Mouse (Mus musculus) effector memory CD4-positive, alpha-beta T cell, adult 7 months (primary cell): ENCODE results near the gene Jagn1. TPM values are rescaled to one million over a fixed set of nuclear protein-coding genes. Genes with fewer than 3 reads are reported as not detected.

Experiments
- polyA plus RNA-seq: library from polyadenylated mRNA; unstranded; fragments of 100-300 nt; shearing (Covaris generic); gene quantifications from one replicate; pipeline ENCODE4 v1.2.1, GENCODE M21; 2017

Gene Jagn1
- polyA plus RNA-seq: 24.7 TPM

GRCm38 (mm10) chr6:113442442-113443090 lies at the start of gene Jagn1:
Jagn1 (plus strand) TSS chr6:113442569.

DNA sequence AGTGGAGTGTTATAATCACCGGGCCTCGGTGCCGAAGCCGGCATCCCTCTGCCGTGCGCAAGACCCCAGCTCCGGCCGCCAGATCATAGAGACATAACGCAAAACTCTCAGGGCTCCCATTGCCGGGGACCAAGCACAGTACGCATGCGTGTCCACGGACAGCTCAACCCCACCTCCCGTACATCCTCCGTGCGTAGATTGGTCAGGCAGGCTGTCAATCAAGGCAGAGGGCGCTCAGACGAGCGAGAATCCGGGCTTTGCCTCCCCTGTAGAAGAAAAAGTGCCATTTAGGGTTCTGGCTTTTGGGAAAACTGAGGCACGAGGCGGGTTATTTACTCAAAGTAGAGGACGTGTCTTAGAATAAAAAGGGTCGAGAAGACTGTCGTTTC lies 23.2 kb upstream of the Jagn1 start, which contains the start of gene Rpusd3:
Rpusd3 (minus strand) TSS at position 142 of the 389 bp plus-strand sequence.

DNA sequence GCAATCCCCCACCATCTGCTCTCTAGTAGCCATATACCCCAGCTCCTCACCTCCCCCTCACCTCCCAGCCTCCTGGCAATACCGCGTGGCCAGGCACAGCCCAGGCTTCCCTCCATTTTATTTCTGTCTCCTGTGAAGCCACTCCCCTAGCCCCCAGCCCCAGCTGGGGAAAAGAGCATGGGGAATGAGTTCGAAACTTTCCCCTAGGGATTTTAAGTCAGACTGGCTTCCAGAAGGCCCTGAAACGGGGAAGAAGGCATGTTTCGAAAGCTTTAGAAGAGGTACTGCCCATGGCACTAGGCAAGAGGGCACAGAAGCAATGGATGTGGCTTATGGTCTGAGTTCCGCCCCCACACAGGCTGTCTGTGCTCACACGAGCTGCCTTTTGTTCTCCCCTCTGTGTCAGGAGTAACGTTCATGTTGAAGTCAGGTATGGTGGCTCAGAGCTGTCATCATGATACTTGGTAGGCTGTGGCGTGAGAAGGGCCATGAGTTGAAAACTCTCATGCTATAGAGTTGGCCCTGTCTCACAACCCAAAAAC lies 6.6 kb upstream of the Jagn1 start, which contains the start of gene Cidec:
Cidec (minus strand) TSS at position 97 of the 542 bp plus-strand sequence.

DNA sequence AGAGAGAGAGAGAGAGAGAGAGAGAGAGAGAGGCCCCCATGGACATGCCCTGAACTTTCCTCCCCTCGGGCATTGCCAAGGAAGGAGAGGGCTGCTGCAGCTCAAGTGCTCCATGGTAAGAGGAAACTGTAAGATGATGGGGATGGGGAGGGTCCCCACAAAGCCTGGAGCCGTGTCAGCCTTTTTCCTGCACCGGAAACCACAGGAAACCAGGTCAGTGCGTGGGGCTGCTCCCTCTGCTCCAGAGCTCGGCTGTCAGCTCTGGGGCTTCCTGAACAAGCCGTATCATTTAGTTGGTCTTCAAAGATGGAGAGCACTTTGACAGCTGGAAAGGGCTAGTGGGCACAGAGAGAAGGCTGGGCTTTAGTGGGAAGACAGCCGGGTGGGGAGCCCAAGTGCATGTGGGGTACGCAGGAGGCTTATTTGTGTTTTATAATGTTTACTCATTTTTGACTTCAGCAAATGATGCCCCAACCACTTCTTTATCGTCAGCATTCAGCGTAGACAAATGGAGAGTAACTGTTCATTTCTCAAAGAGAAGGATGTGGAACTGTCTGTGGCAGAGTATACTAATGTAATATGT lies 15.7 kb downstream of the Jagn1 start, which contains the start of gene Il17re:
Il17re (plus strand) TSS at position 533 of the 583 bp plus-strand sequence.

DNA sequence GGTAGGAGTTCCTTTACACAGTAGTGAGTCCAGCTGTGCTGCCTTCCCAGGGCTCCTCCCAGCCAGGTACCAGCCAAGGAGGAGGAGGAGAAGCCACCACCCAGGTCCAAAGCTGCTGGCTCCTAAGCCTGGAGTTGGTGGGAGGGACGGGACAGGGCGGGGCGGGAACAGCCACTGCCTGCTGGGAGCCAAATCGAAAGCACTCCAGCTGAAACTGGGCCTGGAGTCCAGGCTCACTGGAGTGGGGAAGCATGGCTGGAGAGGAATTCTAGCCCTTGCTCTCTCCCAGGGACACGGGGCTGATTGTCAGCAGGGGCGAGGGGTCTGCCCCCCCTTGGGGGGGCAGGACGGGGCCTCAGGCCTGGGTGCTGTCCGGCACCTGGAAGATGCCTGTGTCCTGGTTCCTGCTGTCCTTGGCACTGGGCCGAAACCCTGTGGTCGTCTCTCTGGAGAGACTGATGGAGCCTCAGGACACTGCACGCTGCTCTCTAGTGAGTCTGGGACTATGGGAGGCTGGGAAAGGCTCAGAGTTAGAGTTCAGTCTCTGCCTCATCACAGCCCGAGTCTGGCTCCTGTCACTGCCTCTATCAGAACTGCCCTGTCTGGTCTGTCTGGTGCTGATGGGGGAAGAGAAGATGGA lies 29.0 kb downstream of the Jagn1 start, which contains the start of gene Il17rc:
Il17rc (plus strand) TSS at position 131 of the 640 bp plus-strand sequence.

GRCm38 (mm10) chr6:113483100-113483615 lies 40.8 kb downstream of the Jagn1 start, which contains the start of gene Creld1:
Creld1 (plus strand) TSS chr6:113483297.

Other genes starting within 250 kb of the Jagn1 start
- 0.63 TPM for gene Lhfpl4, start 247.2 kb upstream of the Jagn1 start, polyA plus RNA-seq
- 71.1 TPM for gene Mtmr14, start 204.7 kb upstream of the Jagn1 start, polyA plus RNA-seq
- 0.32 TPM for gene Cpne9, start 160.3 kb upstream of the Jagn1 start, polyA plus RNA-seq
- gene Brpf1, start 135.4 kb upstream of the Jagn1 start, polyA plus RNA-seq: 55.5 TPM
- 3.8 TPM for gene Ogg1, start 115.6 kb upstream of the Jagn1 start, polyA plus RNA-seq
- gene Camk1, start 98.6 kb upstream of the Jagn1 start, polyA plus RNA-seq: 0.37 TPM
- 21.3 TPM for gene Tada3, start 64.7 kb upstream of the Jagn1 start, polyA plus RNA-seq
- 386 TPM for gene Arpc4, start 64.5 kb upstream of the Jagn1 start, polyA plus RNA-seq
- gene Ttll3, start 53.3 kb upstream of the Jagn1 start, polyA plus RNA-seq: 10.7 TPM
- 11.3 TPM for gene Rpusd3, start 23.2 kb upstream of the Jagn1 start, polyA plus RNA-seq
- not detected for gene Cidec, start 6.8 kb upstream of the Jagn1 start, polyA plus RNA-seq
- 1.3 TPM for gene Il17re, start 15.9 kb downstream of the Jagn1 start, polyA plus RNA-seq
- gene Il17rc, start 28.9 kb downstream of the Jagn1 start, polyA plus RNA-seq: 0.28 TPM
- 4.1 TPM for gene Creld1, start 40.7 kb downstream of the Jagn1 start, polyA plus RNA-seq
- not detected for gene Prrt3, start 59.4 kb downstream of the Jagn1 start, polyA plus RNA-seq
- 93.5 TPM for gene Emc3, start 89.1 kb downstream of the Jagn1 start, polyA plus RNA-seq
- gene Fancd2, start 89.1 kb downstream of the Jagn1 start, polyA plus RNA-seq: 1.3 TPM
- gene Fancd2os, start 158.1 kb downstream of the Jagn1 start, polyA plus RNA-seq: not detected
- 134 TPM for gene Brk1, start 162.2 kb downstream of the Jagn1 start, polyA plus RNA-seq
- 26.7 TPM for gene Vhl, start 181.4 kb downstream of the Jagn1 start, polyA plus RNA-seq
- gene Irak2, start 195.9 kb downstream of the Jagn1 start, polyA plus RNA-seq: 170 TPM